Comparison of ENCODE assay signal across 9 mouse cellular contexts in the genomic region with DNA sequence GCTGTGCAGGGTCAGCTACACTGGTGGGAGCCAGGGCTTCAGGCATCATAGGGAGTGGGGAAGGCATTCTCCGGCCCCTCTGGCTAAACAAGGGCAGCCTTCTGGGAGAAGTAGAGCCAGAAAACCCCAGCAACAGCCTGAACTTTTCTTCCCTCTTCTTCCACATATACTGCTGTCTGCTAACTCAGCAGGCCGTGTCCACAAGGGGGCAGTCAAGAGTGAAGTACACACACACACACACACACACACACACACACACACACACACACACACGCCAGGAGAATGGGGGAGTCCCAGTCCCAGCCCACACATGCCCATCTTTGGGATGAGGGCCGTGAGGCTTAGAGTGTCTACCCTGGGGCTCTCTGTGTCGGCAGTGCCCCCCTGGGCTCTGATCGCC.
DNase-seq lines count a peak whose midpoint lies in the region; ATAC-seq lines count a peak whose summit lies in the region.
"Had no signal": no experiment of that assay in that cellular context is flagged by ENCODE, and none has a peak within 500 bp of the region (broad histone marks: within the 10 kb centered on the region; RNA-seq: fewer than 3 reads in every experiment).

No protein-coding gene starts in this region.

- peaks cover 6% of the 10 kb centered on the region for H3K4me1 ChIP-seq in intestine, embryonic 15.5 days (replicated peaks)

- no peaks in the 10 kb centered on the region for H3K36me3 ChIP-seq in intestine, embryonic 15.5 days

- no peak overlapping the region for H3K4me3 ChIP-seq in intestine, embryonic 15.5 days (replicated peaks)
- H3K4me3 ChIP-seq: midbrain, embryonic 12.5 days had no signal

- H3K4me2 ChIP-seq in intestine, embryonic 15.5 days (replicated peaks), result no peak overlapping the region
- H3K4me2 ChIP-seq: midbrain, embryonic 12.5 days had no signal

- no peak overlapping the region for H3K9ac ChIP-seq in intestine, embryonic 15.5 days
- H3K9ac ChIP-seq: midbrain, embryonic 12.5 days had no signal

- WGBS in intestine, embryonic 15.5 days, result 72% methylated on average over 5 of the region's 6 CpGs

- ATAC-seq in intestine, embryonic 15.5 days, result peak; percentile 18; the same call in 1 of the 2 replicates

- H3K27me3 ChIP-seq in intestine, embryonic 15.5 days (replicated peaks), result no peaks in the 10 kb centered on the region
- H3K27me3 ChIP-seq: midbrain, embryonic 12.5 days had no signal

- DNase-seq in gastrocnemius, postnatal 10 days, result peak; percentile 54
- no peak for DNase-seq in gastrocnemius, postnatal 4 days (ENCODE audit: low spot score in 2 of 2)
- peak; percentile 65 to 89 for DNase-seq in spleen, postnatal 4 days (ENCODE audit: low spot score in 2 of 2)
- no peak for DNase-seq in spleen, adult 12 weeks (ENCODE audit: low spot score)
- peak; percentile 87 for DNase-seq in testis, postnatal 10 days (ENCODE audit: low spot score)
- no peak for DNase-seq in heart, adult 11 months
- no peak for DNase-seq in right cerebral cortex, postnatal 25 days

- no peaks in the 10 kb centered on the region for H3K9me3 ChIP-seq in intestine, embryonic 15.5 days
- H3K9me3 ChIP-seq: midbrain, embryonic 12.5 days had no signal

- H3K27ac ChIP-seq in intestine, embryonic 15.5 days, result no peak overlapping the region
- H3K27ac ChIP-seq: midbrain, embryonic 12.5 days had no signal

Comparison
In these comparisons a context has a peak if more than half of its experiments do, and no peak if none do; other contexts are left out.
1. DNase-seq: peak in gastrocnemius, postnatal 10 days (single experiment), spleen, postnatal 4 days (2 of 2) and testis, postnatal 10 days (single experiment); none in gastrocnemius, postnatal 4 days (0 of 2), spleen, adult 12 weeks (single experiment), heart, adult 11 months (single experiment) and right cerebral cortex, postnatal 25 days (single experiment).